Mouse (Mus musculus) spleen, adult 2 months (tissue): ENCODE measurements around the gene 1700025C18Rik. TPM values are rescaled to one million over a fixed set of nuclear protein-coding genes. Genes with fewer than 3 reads are reported as not detected.

ENCODE experiments used
- DNase-seq, 2 experiments: peaks; one replicate each; pipeline versions ENCODE4 v3.0.0 to v3.0.0-alpha.2; 2012 to 2021; ENCODE audit warnings: low spot score in 2 of 2, low read depth in 1 of 2
- H3K27ac ChIP-seq: fragments of 200-500 bp; 2 replicates; pipeline ENCODE4 v1.5.1; 2012; ENCODE audit warnings: low read length, inconsistent platforms; ENCODE audit not compliant: insufficient read depth
- H3K27me3 ChIP-seq: fragments of 200-500 bp; 2 replicates; pipeline ENCODE4 v1.6.1; 2012; ENCODE audit warnings: mild to moderate bottlenecking, moderate library complexity, low read length, inconsistent platforms; ENCODE audit not compliant: control insufficient read depth, insufficient read depth
- H3K36me3 ChIP-seq: fragments of 200-500 bp; 2 replicates; pipeline ENCODE4 v1.6.1; 2012; ENCODE audit warnings: mild to moderate bottlenecking, low read length, inconsistent platforms; ENCODE audit not compliant: control insufficient read depth, insufficient read depth
- H3K4me1 ChIP-seq: fragments of 200-500 bp; 2 replicates; pipeline ENCODE4 v1.6.1; 2011; ENCODE audit warnings: inconsistent platforms; ENCODE audit not compliant: control insufficient read depth, insufficient read depth, insufficient read length
- H3K4me3 ChIP-seq: fragments of 200-500 bp; 2 replicates; pipeline ENCODE4 v1.5.1; 2011; ENCODE audit warnings: mild to moderate bottlenecking, inconsistent platforms; ENCODE audit not compliant: insufficient read depth, insufficient read length; ENCODE audit errors: extremely low read depth
- CTCF ChIP-seq: fragments of 200-500 bp; IDR thresholded peaks from 2 replicates; pipeline ENCODE4 v1.5.1; 2011; ENCODE audit warnings: mild to moderate bottlenecking, inconsistent platforms; ENCODE audit not compliant: insufficient read depth, insufficient read length, insufficient replicate concordance; ENCODE audit errors: extremely low read depth
- POLR2A ChIP-seq: fragments of 200-500 bp; IDR thresholded peaks from 2 replicates; pipeline ENCODE4 v1.6.1; 2011; ENCODE audit warnings: low read depth, low read length, inconsistent platforms
- WGBS: fragments of 180-500 bp; shearing (Covaris S2); methylation state at CpG from one replicate; pipeline ENCODE4 v1.1.7; 2018; 5-methylcytosine and 5-hydroxymethylcytosine counted together
- polyA plus RNA-seq: library from polyadenylated mRNA; depleted of rRNA; stranded (reverse); fragments of >200 nt; gene quantifications from 2 replicates; pipeline ENCODE4 v1.2.3, GENCODE M21; 2012

The 1700025C18Rik gene
- polyA plus RNA-seq, 1 experiment = not detected

DNA sequence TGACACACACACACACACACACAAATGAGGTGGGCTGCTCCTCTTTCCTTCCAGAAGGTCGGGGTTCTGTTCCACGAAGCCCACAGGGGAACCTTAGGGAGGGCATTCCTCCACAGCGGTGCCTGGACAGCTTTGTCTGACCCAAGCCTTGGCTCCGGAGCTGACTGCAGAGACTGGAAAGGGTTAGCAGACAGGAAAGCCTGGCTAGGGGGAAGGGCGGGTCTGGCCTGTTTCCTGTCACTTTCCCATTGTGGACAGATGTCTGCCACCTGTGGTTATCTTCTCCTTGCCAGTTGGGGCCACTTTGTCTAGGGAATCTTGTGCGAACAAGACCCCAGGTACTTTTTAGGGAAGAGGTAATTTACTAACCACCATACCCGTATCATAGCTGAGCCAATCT lies 34.6 kb downstream of the 1700025C18Rik start:
- peak in 1 of 2 experiments; percentile 36 for DNase-seq
- Histone ChIP-seq H3K36me3 (no peaks in the 10 kb centered on the region), H3K27ac (peak overlapping the region; percentile 82), H3K4me3 (peak overlapping the region; percentile 69), H3K27me3 (peaks cover 2% of the 10 kb centered on the region; the same call in 1 of the 2 replicates), H3K4me1 (peaks cover 17% of the 10 kb centered on the region; the same call in 1 of the 2 replicates)
- WGBS = under 1% methylated on average over 7 of the region's 7 CpGs
- TF ChIP-seq CTCF = no peak

DNA sequence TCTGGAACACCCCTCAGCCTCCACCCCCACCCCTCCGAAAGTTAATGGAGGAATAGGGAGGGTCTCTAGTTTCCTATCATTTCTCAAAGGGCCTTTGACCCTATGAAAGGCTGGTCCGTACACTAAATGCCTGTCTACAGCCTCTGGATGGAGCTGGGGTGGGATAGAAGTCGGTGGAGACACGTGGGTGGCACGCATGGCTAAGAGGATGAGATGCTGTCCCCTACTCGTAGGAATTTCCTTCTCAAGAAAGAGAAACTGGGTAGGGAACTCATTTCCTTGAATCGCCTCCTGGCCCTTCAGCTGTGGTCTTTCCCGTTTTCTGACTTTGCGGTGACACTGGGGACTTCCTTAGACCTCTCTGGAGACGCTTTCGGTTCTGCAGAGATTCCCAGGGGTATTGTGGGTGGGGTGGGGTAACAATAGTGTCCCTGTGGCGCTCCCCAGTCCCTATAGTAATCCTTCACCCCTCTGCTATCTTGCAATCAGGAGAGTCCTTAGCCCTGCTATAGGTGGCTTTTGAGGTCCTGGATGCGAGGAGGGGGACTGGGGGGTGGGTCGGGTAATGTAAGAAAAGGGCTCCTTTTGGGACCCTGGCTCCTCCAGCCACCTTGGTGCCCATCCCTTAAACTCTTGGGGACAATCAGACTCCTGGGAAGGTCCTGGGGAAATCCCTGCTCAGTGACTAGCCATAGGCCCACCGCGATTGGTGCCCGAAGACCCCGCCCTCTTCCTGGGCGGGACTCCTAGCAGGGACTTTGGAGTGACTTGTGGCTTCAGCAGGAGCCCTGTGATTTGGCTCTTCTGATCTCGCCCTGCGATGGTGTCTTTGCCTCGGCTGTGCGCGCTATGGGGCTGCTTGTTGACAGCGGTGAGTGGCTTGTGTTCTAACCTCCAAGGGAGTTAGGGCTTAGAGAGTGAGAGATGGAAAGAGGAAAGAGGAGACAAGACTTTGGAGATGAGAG lies 35.4 kb downstream of the 1700025C18Rik start, which contains the start of gene Cd40:
Gene Cd40 (plus strand): TSS at position 740 of the 965 bp plus-strand sequence.
- WGBS = 5% methylated on average over 25 of the region's 25 CpGs
- TF ChIP-seq POLR2A = peak; percentile 78
- TF ChIP-seq CTCF = no peak
- peak; percentile 54 to 81 for DNase-seq
- no peaks in the 10 kb centered on the region for H3K36me3 ChIP-seq
- peak within 1 kb of the TSS; percentile 82 for H3K27ac ChIP-seq
- peaks cover 2% of the 10 kb centered on the region; the same call in 1 of the 2 replicates for H3K27me3 ChIP-seq
- H3K4me3 ChIP-seq = peak within 1 kb of the TSS; percentile 69
- H3K4me1 ChIP-seq = peaks cover 12% of the 10 kb centered on the region; the same call in 1 of the 2 replicates

DNA sequence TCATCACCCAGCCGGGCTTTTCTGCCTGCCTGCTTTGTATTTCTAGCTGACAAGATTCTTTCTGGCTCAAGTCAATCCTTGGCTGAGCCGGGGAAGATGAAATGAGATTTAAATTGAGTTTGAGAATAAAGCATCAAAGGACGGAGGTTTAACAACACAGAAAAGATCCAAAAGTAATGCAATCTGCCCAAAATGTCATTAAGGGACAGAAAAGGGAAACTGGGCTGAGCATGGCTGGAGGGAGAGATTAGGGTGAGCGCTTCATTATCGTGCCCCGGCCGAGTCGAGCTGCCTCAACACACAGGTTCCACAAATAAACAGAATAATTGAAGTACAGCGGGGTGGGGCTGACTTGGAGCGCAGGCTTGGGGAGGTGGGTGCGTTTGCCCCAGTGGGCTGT lies 39.0 kb downstream of the 1700025C18Rik start:
- Histone ChIP-seq H3K4me1 (peaks cover 3% of the 10 kb centered on the region; the same call in 1 of the 2 replicates), H3K27ac (no peak overlapping the region), H3K27me3 (peaks cover 2% of the 10 kb centered on the region; the same call in 1 of the 2 replicates), H3K4me3 (no peak overlapping the region), H3K36me3 (no peaks in the 10 kb centered on the region)
- WGBS = 46% methylated on average over 11 of the region's 11 CpGs
- no peak for DNase-seq
- TF ChIP-seq CTCF (no peak), POLR2A (no peak)

DNA sequence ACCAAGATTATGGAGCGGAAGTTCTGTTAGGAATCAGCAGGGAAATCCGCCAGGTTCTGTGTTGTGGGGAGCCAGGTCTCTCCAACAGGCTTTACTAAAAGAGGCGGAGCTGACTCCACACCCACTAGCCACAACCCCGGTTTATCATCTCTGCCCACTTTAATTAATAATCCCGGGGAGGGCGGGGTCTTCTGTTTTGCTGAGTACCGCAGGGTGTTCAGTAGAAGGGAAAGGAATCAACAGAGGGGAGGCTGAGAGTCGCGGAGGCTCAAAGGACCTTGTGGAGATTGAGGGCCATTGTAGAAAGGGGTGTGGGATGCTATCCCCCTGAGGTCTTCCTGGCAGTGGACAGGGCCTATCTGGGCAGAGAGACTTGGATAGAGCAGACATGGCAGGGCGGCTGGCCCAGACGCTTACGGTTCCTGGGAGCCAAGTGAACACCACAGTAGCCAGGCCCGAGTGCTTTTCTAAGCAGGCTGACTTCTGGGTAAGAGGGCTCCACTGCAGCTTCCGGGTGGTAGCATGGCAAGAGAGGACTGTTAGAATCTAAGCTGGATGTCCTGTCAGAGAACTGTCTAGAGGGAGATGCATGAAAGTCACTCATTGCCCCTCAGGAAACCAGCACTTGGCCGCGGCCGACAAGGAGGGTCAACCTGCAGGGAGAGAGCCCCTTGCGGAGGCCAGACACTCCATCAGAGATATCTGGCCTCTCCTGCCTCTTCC lies 39.6 kb downstream of the 1700025C18Rik start:
- TF ChIP-seq CTCF = no peak
- TF ChIP-seq POLR2A = no peak
- WGBS = 82% methylated on average over 18 of the region's 18 CpGs
- no peak for DNase-seq
- peaks cover 3% of the 10 kb centered on the region; the same call in 1 of the 2 replicates for H3K4me1 ChIP-seq
- H3K27me3 ChIP-seq = peaks cover 2% of the 10 kb centered on the region
- H3K4me3 ChIP-seq = no peak overlapping the region
- H3K27ac ChIP-seq = no peak overlapping the region
- no peaks in the 10 kb centered on the region for H3K36me3 ChIP-seq

DNA sequence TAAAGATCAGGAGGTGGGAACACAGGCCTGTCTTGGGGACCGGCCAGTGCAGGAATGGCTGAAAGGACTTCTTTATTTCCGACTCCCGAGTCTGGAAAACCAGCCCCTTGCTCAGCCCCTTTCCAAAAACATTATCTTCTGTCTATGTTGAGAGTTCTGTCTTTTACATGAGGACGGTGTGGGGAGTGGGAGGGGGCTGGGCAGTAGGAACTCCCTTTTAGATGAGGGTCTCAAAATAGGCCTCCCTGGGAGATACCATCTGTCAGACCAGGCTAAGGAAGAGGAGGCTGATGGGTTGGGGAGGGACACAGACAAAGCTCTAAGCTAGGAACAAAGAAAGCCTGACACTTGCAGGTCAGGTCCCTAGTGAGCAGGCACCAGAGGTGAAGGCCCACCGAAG lies 41.5 kb downstream of the 1700025C18Rik start:
- Histone ChIP-seq H3K36me3 (no peaks in the 10 kb centered on the region), H3K27ac (no peak overlapping the region), H3K27me3 (peaks cover 3% of the 10 kb centered on the region), H3K4me1 (no peaks in the 10 kb centered on the region), H3K4me3 (no peak overlapping the region)
- DNase-seq = no peak
- WGBS = 77% methylated on average over 5 of the region's 5 CpGs
- no peak for TF ChIP-seq CTCF
- TF ChIP-seq POLR2A = no peak

DNA sequence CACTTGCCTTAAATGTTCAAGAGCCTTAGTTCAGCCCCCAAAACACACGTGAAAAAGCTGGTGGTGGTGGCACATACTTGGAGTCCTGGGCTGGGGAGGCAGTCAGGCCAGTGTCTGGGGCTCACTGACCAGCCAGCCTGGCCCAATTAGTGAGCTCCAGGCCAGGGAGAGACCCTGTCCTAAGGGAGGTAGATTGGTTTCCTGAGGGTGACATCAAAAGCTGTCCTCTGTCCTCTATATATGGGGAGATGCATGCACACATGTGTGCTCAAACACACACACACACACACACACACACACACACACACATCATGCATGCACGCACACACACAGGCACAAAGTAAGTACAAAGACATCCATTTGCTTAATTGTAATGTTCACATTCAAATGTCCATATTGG lies 46.8 kb downstream of the 1700025C18Rik start:
- no peak overlapping the region for H3K4me3 ChIP-seq
- 69% methylated on average over 2 of the region's 2 CpGs for WGBS
- TF ChIP-seq POLR2A = no peak
- no peak for TF ChIP-seq CTCF
- H3K27ac ChIP-seq = no peak overlapping the region
- no peaks in the 10 kb centered on the region for H3K36me3 ChIP-seq
- no peaks in the 10 kb centered on the region for H3K4me1 ChIP-seq
- DNase-seq = no peak
- peaks cover 1% of the 10 kb centered on the region; the same call in 1 of the 2 replicates for H3K27me3 ChIP-seq
